Mouse (Mus musculus) bone marrow macrophage, adult 2 months (primary cell): ENCODE measurements around the gene Kcnmb4. TPM values are rescaled to one million over a fixed set of nuclear protein-coding genes. Genes with fewer than 3 reads are reported as not detected.

Source experiments
- H3K27ac ChIP-seq: 2 replicates; pipeline ENCODE4 v1.5.1; 2012; ENCODE audit warnings: low read depth, low read length; ENCODE audit not compliant: insufficient read depth
- H3K4me1 ChIP-seq: 2 replicates; pipeline ENCODE4 v1.6.1; 2012; ENCODE audit warnings: low read length; ENCODE audit not compliant: control insufficient read depth, insufficient read depth
- H3K4me3 ChIP-seq: 2 replicates; pipeline ENCODE4 v1.5.1; 2012; ENCODE audit warnings: mild to moderate bottlenecking, low read length, moderate library complexity; ENCODE audit not compliant: insufficient read depth
- CTCF ChIP-seq: IDR thresholded peaks from 2 replicates; pipeline ENCODE4 v1.5.1; 2012; ENCODE audit warnings: low read depth, mild to moderate bottlenecking, low read length, moderate library complexity
- POLR2A ChIP-seq: IDR thresholded peaks from 2 replicates; pipeline ENCODE4 v1.6.1; 2012; ENCODE audit warnings: mild to moderate bottlenecking, low read depth, low read length, borderline replicate concordance
- polyA plus RNA-seq: library from polyadenylated mRNA; stranded (reverse); fragments of >200 nt; gene quantifications from 2 replicates; pipeline ENCODE4 v1.2.4, GENCODE M21; 2012; ENCODE audit not compliant: missing spikeins, insufficient read depth, insufficient read length

Kcnmb4 gene
- polyA plus RNA-seq, 1 experiment, result not detected

DNA sequence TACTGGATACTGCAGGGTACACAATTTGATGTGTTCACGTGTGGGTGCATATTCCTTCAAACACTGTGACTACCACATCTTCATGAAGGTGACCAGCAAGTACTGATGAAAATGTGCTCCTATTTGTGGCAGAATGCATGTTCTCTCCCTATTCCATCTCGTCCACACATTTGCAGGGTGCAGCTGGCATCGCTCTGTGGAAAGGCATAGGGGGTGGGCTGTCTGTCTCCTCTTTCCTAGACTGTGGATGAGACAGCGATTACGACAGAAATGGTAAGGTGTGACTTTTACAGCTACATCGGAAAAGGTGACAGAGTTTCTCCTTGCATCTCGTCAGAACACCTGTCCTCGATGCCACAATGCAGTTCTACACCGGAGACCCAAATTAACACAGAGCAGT, 14.9 kb downstream of the Kcnmb4 start:
- Histone ChIP-seq H3K4me1 (no peaks in the 10 kb centered on the region), H3K27ac (no peak overlapping the region), H3K4me3 (no peak overlapping the region)
- TF ChIP-seq CTCF, result no peak
- TF ChIP-seq POLR2A, result no peak

DNA sequence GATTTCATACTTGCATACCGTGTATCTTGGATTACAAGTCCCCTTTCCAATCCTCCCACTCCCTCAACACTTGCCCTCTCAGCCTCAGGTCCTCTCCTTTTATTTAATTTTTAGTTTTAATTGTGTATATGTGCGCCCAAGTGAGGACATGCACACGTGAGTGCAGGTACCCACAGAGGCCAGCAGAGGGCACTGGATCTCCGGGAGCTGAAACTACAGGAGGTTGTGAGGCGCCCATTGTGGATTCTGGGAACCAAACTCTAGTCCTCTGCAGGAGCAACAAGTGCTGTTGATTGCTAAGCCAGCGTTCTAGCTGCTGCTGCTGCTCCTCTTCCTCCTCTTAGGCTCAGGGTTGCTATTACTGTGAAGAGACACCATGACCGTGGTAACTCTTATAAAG, 20.9 kb downstream of the Kcnmb4 start:
- no peak overlapping the region for H3K27ac ChIP-seq
- no peaks in the 10 kb centered on the region for H3K4me1 ChIP-seq
- H3K4me3 ChIP-seq, result no peak overlapping the region
- TF ChIP-seq POLR2A (no peak), CTCF (no peak)

DNA sequence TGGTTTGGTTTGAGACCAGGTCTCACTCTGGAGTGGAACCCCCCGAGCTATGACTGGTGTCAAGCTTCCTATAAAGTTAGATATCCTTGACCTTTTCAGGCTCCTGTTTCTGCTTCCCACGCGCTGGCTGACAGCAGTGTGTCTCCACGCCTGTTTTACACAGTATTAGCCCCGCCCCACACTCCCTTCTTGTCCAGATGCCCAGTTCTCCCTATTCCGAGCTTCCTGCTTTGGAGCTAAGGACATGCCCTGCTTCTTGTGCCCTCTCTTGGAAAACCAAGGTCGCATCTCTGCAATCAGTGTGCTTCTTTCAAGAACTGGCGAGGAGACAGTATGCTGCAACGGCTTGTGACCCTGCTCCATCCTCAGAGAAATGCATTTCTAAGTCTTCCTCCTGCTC, 23.1 kb downstream of the Kcnmb4 start:
- TF ChIP-seq POLR2A, result no peak
- TF ChIP-seq CTCF, result no peak
- H3K4me1 ChIP-seq, result no peaks in the 10 kb centered on the region
- H3K4me3 ChIP-seq, result no peak overlapping the region
- no peak overlapping the region for H3K27ac ChIP-seq

DNA sequence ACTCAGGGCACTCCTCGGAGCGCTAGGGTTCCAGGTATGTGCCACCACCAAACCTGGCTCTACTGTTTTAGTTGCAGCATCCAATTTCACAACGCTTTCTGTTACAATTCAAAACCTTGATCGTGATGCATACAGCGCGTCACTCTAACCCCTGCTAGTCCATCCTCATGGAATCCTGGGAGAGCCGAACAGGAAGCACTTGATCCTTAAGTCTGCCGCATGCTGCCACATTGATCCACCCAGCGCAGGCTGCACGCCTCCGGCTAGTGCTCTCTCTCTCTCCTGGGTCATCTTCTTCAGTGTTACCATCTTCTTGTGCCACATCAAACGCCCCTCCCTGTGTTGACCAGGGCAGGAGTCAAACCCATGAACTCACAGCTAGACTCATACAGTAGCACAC, 25.5 kb downstream of the Kcnmb4 start:
- Histone ChIP-seq H3K4me1 (no peaks in the 10 kb centered on the region), H3K27ac (no peak overlapping the region), H3K4me3 (no peak overlapping the region)
- TF ChIP-seq CTCF (no peak), POLR2A (no peak)

DNA sequence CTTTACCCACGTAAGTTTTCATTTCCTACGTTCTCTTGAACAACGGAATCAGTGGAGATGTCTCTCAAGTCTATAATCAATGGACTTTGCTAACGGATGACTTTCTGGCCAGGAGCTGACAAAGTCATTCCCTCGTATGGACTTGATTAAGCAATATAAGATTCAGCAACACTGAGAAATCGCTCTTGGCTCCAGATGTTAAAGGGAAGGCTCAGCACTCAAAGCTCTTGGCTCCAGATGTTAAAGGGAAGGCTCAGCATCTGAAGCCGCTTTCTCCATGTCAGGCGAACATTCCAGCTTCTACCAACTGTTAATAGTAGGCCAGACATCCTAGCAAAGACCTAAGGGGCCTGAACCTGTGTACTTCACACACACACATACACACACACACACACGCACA, 26.5 kb downstream of the Kcnmb4 start:
- no peaks in the 10 kb centered on the region for H3K4me1 ChIP-seq
- no peak overlapping the region for H3K4me3 ChIP-seq
- no peak for TF ChIP-seq CTCF
- TF ChIP-seq POLR2A, result no peak
- H3K27ac ChIP-seq, result no peak overlapping the region

DNA sequence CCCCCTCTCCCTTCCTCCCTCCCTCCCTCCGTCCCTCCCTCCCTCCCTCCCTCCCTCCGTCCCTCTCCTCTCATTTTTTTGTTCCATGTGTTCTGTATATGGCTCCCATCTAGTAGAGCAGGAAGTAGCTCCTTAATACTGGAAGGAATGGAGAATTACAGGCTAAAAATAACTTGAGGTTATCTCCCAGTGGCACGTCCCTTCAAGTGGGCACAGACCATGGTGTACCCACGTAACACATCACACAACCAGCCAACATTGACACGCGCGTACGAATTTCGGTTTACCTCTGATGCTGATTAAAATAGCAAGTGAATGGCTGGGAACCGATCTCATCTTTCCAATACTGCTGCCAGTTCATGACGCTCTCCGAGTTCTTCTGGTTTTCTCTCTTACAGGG, 27.6 kb downstream of the Kcnmb4 start:
- H3K27ac ChIP-seq, result no peak overlapping the region
- H3K4me3 ChIP-seq, result no peak overlapping the region
- no peak for TF ChIP-seq CTCF
- no peaks in the 10 kb centered on the region for H3K4me1 ChIP-seq

DNA sequence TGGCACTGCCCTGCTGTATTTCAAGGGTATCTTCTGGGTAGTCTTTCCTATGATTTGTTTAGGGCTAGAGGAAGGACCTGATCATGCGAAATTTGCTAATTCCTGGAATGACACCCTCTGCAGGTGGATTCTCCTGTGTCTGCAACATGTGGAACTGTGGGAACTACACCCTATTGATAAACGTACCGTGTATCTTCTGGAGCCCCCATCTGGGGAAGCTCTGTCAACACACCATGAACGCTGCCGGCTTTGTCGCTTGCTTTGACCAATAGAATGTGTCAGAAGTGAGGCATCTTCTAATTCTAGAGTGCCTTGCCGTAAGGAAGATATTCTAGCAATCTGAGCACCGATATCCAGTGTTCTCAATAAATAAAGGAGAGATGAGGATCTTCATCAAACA, 28.9 kb downstream of the Kcnmb4 start:
- H3K27ac ChIP-seq, result no peak overlapping the region
- no peak overlapping the region for H3K4me3 ChIP-seq
- no peak for TF ChIP-seq CTCF
- TF ChIP-seq POLR2A, result no peak
- no peaks in the 10 kb centered on the region for H3K4me1 ChIP-seq

DNA sequence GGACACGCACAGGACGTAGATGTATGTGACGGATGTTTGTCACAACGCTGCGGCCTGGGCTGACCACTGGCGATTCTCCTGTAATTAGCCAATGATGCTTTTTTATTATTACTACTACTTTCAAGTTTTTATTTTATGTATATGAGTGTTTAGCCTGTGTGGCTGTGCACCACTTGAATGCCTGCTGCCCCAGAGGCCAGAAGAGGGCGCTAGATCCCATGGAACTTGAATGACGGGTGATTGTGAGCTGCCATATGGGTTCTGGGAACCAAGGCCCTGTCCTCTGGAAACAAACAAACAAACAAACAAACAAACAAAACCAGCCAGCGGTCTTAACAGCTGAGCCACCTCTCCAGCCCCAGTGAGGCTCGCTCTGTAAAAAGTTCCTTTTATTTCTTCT, 29.3 kb downstream of the Kcnmb4 start:
- H3K4me3 ChIP-seq, result no peak overlapping the region
- no peak for TF ChIP-seq POLR2A
- TF ChIP-seq CTCF, result no peak
- no peak overlapping the region for H3K27ac ChIP-seq
- no peaks in the 10 kb centered on the region for H3K4me1 ChIP-seq

DNA sequence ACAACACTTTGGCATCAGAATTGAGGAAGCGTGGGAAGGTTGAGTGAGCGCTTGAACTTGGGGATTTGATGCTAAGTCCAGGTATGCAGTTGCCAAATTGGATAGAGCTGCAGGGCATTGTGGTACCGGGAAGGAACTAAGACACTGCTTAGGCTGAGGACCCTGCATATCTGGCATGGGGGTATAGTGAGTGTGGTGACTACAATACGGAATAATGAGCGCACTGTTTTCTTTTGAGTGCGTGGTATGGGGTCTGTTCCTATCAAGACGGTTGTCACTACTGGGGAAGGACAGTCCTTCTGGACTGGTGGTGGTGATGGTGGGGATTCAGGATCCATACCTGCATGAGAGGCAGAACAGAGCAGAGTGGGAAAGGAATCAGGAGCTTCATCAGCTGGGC, 32.7 kb downstream of the Kcnmb4 start:
- Histone ChIP-seq H3K4me3 (no peak overlapping the region), H3K27ac (no peak overlapping the region)
- TF ChIP-seq POLR2A (no peak), CTCF (no peak)

DNA sequence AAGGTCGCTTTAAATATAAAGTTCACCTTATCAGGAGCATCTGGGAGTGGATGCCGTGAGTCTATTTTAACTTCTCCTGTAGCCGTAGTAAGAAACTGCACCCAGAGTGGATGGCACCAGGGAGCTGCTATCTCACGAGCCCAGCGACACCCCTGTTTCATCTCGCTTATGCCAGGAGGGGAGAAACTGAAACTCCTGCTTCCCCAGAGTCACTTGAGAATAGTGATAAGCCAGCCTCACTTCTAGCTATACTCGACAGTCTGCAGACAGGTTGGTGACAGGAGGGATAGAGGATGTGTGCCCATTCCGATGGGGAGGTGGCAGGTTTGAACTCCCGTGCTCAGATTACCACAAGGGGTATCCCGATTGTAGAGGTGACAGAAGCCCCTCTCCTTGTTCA, 33.6 kb downstream of the Kcnmb4 start:
- no peak overlapping the region for H3K4me3 ChIP-seq
- H3K4me1 ChIP-seq, result no peaks in the 10 kb centered on the region
- no peak overlapping the region for H3K27ac ChIP-seq
- no peak for TF ChIP-seq POLR2A
- no peak for TF ChIP-seq CTCF

More for the DNA sequence above, 32.7 kb downstream of the Kcnmb4 start:
- H3K4me1 ChIP-seq, result no peaks in the 10 kb centered on the region

DNA sequence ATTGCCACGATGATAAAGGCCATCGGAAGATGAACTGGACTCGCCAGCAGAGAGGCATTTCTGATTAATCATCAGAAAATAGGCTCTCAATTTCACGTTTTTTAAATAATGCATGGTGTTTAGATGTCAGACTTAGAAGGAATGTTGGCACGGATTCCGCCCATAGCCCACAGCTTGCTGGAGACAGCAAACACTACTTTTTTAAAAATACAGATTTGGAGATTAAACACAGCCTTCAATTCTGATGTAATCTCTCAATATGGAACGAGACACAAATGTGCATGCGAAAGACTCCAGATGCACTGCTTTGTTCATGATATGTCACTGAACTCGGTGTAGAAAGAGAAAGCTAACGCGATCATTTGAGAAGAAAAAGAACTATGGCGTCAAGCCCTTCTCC, 38.2 kb downstream of the Kcnmb4 start:
- Histone ChIP-seq H3K4me1 (no peaks in the 10 kb centered on the region), H3K4me3 (no peak overlapping the region), H3K27ac (no peak overlapping the region)
- no peak for TF ChIP-seq POLR2A
- TF ChIP-seq CTCF, result no peak

DNA sequence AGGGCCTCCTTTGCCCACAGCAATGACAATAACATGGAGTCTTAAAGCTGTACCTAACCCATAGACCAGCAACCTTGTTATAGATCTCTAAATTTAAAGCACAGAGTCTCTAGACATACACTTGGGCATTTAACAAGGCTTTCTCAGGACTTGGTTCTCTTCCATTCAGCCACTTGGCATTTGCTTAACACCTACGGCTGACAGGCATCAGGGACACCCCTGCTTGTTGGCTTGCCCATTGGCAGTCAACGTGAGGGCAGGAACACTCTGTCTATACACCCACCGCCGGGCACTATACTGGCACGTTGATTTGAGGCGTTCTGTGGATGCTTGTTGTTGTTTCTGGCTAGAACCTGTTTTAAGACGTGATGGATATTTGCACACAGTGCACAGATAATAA, 41.3 kb downstream of the Kcnmb4 start:
- TF ChIP-seq POLR2A (no peak), CTCF (no peak)
- H3K27ac ChIP-seq, result no peak overlapping the region
- no peaks in the 10 kb centered on the region for H3K4me1 ChIP-seq
- H3K4me3 ChIP-seq, result no peak overlapping the region
